Mouse (Mus musculus): ENCODE data around the gene C2cd3. TPM values are rescaled to one million over a fixed set of nuclear protein-coding genes. Genes with fewer than 3 reads are reported as not detected.

The C2cd3 gene
- polyA plus RNA-seq, 1 experiment from 2014 or later = 4.5 TPM

DNA sequence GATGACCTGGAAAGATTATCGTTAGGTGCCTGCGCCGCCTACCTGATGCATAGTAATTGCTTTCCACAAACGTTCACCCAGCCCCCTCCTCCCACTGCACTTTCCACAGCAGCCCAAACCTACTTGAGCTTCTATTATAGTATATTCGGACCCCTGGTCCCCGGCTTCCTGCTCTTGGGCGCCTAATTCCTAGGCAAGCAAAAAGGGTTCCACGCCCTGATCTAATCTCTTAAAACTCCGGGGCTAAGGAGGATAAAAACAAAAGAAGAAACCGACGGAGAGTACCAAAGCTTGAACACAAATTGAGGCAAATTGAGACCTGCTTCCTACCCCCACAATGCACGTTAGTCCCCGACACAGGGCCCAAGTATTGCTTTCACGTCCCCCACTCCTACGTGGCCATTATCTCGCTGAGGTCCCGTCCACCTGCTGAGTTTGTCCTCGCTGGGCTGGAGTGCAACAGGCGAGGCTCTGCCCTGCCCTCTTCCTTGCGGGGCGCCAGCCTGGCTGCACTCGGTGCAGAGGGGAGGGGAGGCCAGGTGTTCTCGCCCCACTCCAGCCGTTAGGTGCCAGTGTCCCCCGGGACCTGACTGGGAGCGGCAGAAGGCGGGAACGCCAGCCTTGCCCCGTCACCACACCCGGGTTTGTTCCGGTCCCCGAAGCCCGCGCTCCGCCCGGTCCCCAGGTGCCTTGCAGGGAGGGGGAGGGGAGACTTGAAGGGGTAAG, 120.5 kb downstream of the C2cd3 start:
- Histone ChIP-seq H3K4me2 (replicated peaks; ENCODE audit: low read depth) (peak overlapping the region; percentile 81), H3K9ac (ENCODE audit: low read depth, low read length) (peak overlapping the region; percentile 65), H3K27me3 (replicated peaks; ENCODE audit: control insufficient read depth, insufficient read depth, low read length) (no peaks in the 10 kb centered on the region), H3K4me3 (ENCODE audit: low read depth, low read length) (peak overlapping the region; percentile 67), H3K36me3 (ENCODE audit: control insufficient read depth, insufficient read depth) (peaks cover 12% of the 10 kb centered on the region; the same call in 1 of the 2 replicates), H3K9me3 (ENCODE audit: control insufficient read depth) (no peaks in the 10 kb centered on the region), H3K4me1 (replicated peaks; ENCODE audit: control insufficient read depth, insufficient read depth, low read length) (no peaks in the 10 kb centered on the region), H3K27ac (ENCODE audit: low read depth, low read length) (peak overlapping the region; percentile 75)
- whole genome bisulfite sequencing = 4% methylated on average over 35 of the region's 36 CpGs
- TF ChIP-seq CTCF (IDR thresholded peaks at IDR 0.05; ENCODE audit: low read depth) = peak; percentile 30
- peak; percentile 71 for ATAC-seq

GRCm38 (mm10) chr7:100493117-100493483, 121.1 kb downstream of the C2cd3 start, which contains the start of gene Ucp2:
Gene Ucp2 (plus strand): TSS chr7:100493337.
- no peak for TF ChIP-seq CTCF (IDR thresholded peaks at IDR 0.05; ENCODE audit: low read depth)
- Histone ChIP-seq H3K9me3 (ENCODE audit: control insufficient read depth) (no peaks in the 10 kb centered on the region), H3K27ac (ENCODE audit: low read depth, low read length) (peak within 1 kb of the TSS; percentile 75), H3K27me3 (replicated peaks; ENCODE audit: control insufficient read depth, insufficient read depth, low read length) (no peaks in the 10 kb centered on the region), H3K4me2 (replicated peaks; ENCODE audit: low read depth) (peak within 1 kb of the TSS; percentile 81), H3K36me3 (ENCODE audit: control insufficient read depth, insufficient read depth) (peaks cover 18% of the 10 kb centered on the region), H3K4me3 (ENCODE audit: low read depth, low read length) (peak within 1 kb of the TSS; percentile 67), H3K4me1 (replicated peaks; ENCODE audit: control insufficient read depth, insufficient read depth, low read length) (no peaks in the 10 kb centered on the region), H3K9ac (ENCODE audit: low read depth, low read length) (peak within 1 kb of the TSS; percentile 65)
- ATAC-seq = peak; percentile 65
- under 1% methylated on average over 27 of the region's 27 CpGs for WGBS

GRCm38 (mm10) chr7:100493484-100494414, 121.7 kb downstream of the C2cd3 start:
- ATAC-seq = no peak
- H3K27ac ChIP-seq (ENCODE audit: low read depth, low read length) = peak overlapping the region; percentile 75
- no peaks in the 10 kb centered on the region for H3K27me3 ChIP-seq (replicated peaks; ENCODE audit: control insufficient read depth, insufficient read depth, low read length)
- peak overlapping the region; percentile 65 for H3K9ac ChIP-seq (ENCODE audit: low read depth, low read length)
- H3K4me2 ChIP-seq (replicated peaks; ENCODE audit: low read depth) = peak overlapping the region; percentile 81
- H3K4me1 ChIP-seq (replicated peaks; ENCODE audit: control insufficient read depth, insufficient read depth, low read length) = no peaks in the 10 kb centered on the region
- H3K9me3 ChIP-seq (ENCODE audit: control insufficient read depth) = no peaks in the 10 kb centered on the region
- H3K36me3 ChIP-seq (ENCODE audit: control insufficient read depth, insufficient read depth) = peaks cover 24% of the 10 kb centered on the region
- WGBS = 13% methylated on average over 19 of the region's 19 CpGs
- H3K4me3 ChIP-seq (ENCODE audit: low read depth, low read length) = peak overlapping the region; percentile 67
- no peak for TF ChIP-seq CTCF (IDR thresholded peaks at IDR 0.05; ENCODE audit: low read depth)

GRCm38 (mm10) chr7:100494415-100494831, 122.4 kb downstream of the C2cd3 start:
- no peak for ATAC-seq
- Histone ChIP-seq H3K36me3 (ENCODE audit: control insufficient read depth, insufficient read depth) (peaks cover 31% of the 10 kb centered on the region), H3K27me3 (replicated peaks; ENCODE audit: control insufficient read depth, insufficient read depth, low read length) (no peaks in the 10 kb centered on the region), H3K9ac (ENCODE audit: low read depth, low read length) (peak overlapping the region; percentile 65), H3K4me3 (ENCODE audit: low read depth, low read length) (peak overlapping the region; percentile 67), H3K9me3 (ENCODE audit: control insufficient read depth) (no peaks in the 10 kb centered on the region), H3K4me2 (replicated peaks; ENCODE audit: low read depth) (peak overlapping the region; percentile 81), H3K4me1 (replicated peaks; ENCODE audit: control insufficient read depth, insufficient read depth, low read length) (no peaks in the 10 kb centered on the region), H3K27ac (ENCODE audit: low read depth, low read length) (peak overlapping the region; percentile 75)
- no peak for TF ChIP-seq CTCF (IDR thresholded peaks at IDR 0.05; ENCODE audit: low read depth)
- WGBS = 49% methylated on average over 7 of the region's 7 CpGs

DNA sequence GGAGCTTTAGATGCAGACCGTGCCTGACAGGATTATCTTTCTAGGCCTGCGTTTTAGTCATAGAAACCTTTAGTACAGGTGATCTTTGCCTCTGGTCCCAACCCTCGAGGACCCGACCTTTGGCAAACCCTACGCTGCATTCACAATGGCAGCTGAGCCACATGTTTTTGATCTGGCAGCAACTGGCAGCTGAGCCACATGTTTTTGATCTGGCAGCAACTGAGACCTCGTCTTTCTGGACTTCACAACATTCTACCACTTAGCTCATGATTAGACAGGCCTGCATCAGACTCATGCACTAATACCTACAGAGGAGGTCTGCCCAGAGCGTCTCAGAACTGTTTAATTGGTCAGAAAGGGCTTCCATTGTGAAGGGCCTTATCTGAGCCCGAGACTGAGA, 123.0 kb downstream of the C2cd3 start:
- Histone ChIP-seq H3K36me3 (ENCODE audit: control insufficient read depth, insufficient read depth) (peaks cover 37% of the 10 kb centered on the region), H3K4me3 (ENCODE audit: low read depth, low read length) (peak overlapping the region; percentile 67), H3K27me3 (replicated peaks; ENCODE audit: control insufficient read depth, insufficient read depth, low read length) (no peaks in the 10 kb centered on the region), H3K9ac (ENCODE audit: low read depth, low read length) (no peak overlapping the region), H3K4me1 (replicated peaks; ENCODE audit: control insufficient read depth, insufficient read depth, low read length) (no peaks in the 10 kb centered on the region), H3K27ac (ENCODE audit: low read depth, low read length) (peak overlapping the region; percentile 77), H3K4me2 (replicated peaks; ENCODE audit: low read depth) (peak overlapping the region; percentile 81), H3K9me3 (ENCODE audit: control insufficient read depth) (no peaks in the 10 kb centered on the region)
- TF ChIP-seq CTCF (IDR thresholded peaks at IDR 0.05; ENCODE audit: low read depth) = no peak
- ATAC-seq = no peak
- WGBS = 26% methylated on average over 8 of the region's 8 CpGs
